Mouse (Mus musculus) adipocyte (in vitro differentiated cells): ENCODE measurements around the gene Tmtc4.

Experiments used
- DNase-seq: peaks from one replicate; pipeline ENCODE4 v3.0.0-alpha.2; 2016; ENCODE audit warnings: low spot score

Tmtc4 gene

DNA sequence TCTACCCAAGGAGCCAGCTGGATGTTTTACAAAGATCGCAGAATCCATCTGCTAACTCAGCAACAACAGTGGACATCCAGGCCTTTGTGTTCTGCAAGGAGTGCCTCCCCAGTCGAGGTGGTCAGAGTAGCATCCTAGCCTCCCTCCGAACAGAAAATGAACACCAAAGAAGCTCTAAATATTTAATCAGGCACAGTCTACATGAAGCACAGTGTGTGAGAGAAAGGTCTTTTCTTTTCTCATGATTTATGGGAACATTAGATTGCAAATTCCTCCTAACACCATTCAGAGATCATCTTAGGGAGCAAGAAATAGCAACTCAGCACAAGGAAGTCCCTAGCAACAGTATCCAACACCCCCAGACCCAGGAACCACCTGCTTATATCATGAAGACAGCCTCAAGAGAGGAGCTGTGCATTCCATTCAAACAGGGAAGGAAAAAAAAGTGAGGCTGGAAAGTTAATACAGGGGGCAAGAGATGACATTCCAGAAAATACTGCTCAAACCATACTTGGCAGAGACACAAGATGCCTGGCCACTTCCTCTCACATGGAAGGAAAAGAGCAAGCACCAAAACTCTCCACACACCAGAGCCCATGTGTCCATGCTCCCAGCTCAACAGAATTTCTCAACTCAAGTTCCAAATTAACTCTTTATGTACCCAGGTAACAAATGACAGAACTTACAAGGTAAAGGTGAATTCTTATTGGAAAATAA, 8.8 kb downstream of the Tmtc4 start:
- DNase-seq: no peak

DNA sequence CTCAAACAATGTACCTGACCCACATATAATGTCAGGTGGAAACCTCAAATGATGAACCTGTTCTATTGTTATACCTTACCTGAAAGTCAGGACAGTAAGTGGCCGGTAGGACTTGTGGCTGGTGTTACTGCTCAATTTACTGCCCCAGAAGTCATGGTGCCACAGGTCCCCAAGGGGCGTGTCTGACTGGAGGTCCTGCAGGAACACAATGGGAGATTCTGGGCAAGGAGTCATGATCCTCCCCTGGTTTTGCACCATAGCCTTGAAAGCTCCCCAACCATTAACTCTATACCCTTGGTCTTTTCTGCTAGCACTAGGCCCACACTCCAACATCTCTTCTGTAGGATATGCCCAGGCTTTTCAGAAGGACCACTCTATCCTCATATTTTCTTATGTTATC, 10.7 kb downstream of the Tmtc4 start:
- DNase-seq: no peak

DNA sequence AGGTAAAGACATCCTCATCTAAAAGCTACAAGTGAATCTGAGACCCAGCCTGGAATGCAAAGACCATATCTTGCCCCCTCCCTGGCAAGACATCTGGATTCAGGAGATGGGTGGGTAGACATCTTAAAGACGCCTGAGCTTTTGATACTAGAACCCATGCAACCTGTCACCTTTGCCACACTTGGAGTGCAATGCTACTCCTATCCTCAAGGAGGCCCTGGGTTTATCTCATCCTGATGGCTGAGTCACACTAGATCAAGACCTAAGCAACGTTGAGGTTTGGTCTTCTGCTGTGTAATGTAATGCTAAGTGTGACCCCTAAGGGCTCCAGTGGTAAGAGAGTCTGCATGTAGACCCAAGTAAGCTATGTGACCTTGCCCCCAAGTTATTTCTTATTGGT, 15.8 kb downstream of the Tmtc4 start:
- DNase-seq: no peak

DNA sequence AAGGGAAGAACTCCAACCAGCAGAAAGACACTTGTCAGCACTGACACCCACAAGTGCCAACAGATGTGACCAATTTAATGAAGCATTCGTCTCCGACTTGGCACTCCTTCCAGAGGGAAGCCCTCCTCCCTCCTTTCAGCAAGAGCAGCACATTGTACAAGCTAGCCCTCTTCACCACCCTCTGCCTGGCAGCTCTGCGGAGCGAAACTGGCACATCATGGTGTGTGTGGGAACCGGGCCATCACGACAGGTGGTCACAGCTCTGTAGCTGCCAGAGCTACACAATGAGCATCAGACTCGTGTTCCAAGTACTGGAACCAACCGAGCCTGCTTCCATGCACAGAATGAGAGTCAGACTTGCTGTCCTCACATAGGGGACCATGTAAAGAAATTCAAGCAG, 25.9 kb downstream of the Tmtc4 start:
- DNase-seq: no peak

DNA sequence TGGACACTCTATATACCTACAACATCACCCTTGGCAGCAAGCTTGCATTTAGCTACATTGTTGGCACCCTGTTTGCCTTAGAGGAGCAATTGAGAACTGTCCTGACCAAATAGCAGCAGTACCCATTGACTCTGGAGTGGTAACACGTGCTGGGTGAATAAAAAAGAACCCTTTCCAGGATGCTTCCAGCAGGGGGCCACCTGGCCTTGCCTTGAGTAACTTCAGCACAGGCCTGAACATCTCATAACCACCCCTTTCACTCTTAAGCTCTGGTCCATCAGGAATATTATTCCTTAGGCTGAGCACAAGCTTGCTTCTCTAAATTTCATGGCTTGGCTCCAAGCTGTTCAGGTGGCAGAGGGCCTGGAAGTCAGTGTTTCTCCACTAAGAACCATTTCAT, 30.5 kb downstream of the Tmtc4 start:
- peak; percentile 79 for DNase-seq

DNA sequence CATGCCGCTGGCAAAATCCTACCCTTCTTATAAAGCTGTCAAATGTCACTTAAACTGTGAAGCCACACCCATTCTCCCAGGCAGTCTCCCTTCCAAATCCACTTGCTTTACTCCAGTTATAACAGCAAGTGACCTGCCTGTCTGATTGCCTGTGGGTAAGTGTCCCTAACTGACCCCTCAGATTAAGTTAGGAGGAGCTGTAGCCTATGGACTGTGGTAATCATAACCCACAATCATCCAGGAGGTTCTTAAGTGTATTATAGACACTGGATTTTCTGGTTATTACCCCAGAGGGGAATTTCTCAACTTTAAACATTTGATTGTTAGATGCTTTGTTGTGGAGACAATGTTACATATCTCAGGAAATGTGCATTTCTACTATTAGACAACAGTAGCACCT, 31.3 kb downstream of the Tmtc4 start:
- no peak for DNase-seq

DNA sequence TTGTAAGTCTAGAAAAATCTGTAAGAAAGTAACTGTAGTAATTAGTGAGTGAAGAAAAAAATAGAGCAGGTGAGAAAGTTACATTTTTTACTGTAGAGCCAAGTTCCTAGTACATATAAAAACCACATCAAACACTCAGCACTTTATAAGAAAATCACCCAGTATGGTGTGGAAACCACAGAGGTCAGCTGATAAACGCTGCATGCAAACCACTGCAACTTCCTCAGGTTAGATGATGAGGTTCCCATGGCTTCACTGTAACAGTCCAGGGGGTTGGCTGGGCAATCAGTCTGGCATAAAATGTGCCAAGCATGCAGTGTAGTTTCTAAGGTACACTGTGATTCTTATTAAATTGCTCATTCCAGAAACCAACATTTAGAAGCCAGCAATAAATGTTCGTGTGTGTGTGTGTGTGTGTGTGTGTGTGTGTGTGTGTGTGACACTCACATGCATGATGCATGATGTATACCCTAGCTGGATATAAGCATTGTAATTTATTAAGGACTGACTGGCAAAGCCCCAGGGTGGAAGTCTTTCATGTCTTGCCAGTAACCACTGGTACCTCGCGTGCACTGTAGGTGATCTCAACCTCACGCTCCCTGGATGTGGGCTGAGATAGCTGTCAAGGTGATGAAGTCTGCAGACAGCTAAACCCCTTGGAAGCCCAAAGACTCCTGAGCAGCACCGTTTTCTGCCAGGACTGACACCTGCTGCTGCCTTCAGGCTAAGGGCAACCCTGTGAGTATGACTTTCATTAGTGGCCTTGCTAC, 32.0 kb downstream of the Tmtc4 start:
- no peak for DNase-seq

DNA sequence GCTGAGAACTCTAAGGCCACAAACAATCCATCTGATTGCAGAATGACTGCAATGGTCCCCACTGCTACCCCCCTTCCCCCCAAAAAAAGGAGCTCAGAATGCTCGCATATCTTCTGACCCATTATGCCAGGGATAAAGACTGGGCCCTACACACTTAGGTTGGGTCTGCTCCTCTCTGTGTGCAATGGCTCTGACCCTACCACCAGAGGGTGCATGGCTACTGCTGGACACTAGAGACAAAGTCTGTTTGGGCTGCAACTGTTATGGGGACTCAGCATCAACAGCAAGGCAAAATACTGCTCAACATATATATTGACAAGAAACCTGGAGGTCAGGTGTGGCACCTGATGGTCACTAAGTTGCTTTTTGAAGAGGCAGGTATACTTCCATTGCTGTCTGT, 32.9 kb downstream of the Tmtc4 start:
- DNase-seq: peak; percentile 11

DNA sequence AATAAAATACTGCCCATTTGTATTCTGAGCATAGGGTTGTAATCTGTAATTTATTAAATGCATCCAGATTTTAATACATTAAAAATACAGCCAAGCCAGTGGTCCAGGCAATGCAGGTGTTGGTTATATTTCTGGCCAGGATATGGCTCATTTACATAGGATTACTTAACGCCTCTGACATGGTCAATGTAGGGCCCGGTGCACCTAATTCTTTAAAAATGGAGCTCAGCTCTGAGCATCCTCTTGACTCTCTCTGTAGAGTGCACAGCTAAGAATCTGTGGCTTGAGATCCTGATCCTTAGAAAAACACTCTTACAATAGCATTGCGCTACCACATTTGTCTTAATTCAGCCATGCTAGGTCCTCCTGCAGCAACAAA, 40.4 kb downstream of the Tmtc4 start:
- no peak for DNase-seq

DNA sequence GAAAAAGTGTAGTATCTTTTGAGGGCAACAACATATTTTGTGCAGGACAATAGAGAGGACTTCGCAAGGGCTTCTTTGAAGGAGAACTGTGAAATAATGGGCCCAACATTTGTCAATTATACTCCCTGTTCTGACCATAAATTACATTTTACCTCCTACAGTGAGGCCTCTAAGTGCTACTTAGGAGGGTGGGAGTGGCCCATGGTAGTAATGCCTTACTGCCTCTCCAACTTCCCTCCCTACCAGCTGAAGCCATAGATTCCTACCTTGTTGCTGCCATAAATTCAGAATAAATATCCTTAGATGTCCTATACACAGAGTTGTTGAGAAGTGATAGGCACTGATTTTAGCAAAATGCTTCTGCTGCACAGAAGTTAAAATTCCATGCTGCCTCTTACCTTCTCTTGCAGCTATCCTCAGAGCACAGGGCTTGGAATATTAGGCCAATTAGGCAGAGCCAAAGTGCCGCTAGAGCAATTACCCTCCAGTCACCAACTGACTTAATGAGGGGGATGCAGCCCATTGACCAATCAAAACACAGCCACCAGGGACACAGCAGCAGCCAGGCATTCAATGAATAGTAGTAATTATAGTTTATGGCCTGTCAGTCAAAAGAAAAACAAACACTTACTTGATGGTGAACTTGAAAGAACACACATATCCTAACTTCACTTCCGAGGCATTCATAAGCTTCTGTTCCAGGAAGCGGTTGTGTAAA, 40.9 kb downstream of the Tmtc4 start:
- no peak for DNase-seq

DNA sequence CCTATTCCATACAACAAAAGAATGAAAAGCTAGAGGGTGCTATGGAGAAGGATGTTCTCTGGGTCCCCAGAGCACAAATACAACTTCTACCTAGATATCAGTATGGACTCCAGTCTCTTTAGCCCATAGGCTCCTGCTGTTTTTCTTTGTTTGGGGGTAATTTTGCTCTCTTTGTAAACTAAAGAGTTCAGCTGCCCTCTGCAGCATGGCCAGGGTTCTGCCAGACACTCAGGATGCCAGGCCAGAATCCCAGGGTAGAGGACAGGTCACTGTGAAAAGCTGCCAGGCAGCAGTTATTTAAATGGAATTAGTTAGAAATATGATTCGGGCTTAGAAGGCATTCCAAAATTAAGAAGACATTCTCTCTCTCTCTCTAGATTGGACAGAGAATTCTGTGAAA, 47.4 kb downstream of the Tmtc4 start:
- DNase-seq: peak; percentile 14

DNA sequence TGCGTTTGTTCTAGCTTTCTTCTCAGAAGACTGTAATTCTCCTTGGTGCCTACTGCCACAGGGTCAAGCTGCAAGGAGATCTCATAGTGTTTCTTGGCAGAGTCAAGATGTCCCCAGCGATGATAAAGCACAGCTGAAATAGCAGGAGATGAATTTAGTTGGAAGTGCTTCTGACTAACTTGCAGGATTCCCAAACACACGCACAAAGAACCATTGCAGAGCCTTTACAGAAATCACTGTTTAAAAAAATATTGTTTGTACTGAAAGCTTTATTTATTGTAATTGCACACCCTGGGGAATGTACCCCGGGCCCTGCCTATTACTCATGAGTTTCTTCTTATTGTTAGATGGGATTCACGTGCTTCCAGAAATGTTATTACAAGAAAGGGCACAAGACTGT, 63.8 kb downstream of the Tmtc4 start:
- peak; percentile 13 for DNase-seq

DNA sequence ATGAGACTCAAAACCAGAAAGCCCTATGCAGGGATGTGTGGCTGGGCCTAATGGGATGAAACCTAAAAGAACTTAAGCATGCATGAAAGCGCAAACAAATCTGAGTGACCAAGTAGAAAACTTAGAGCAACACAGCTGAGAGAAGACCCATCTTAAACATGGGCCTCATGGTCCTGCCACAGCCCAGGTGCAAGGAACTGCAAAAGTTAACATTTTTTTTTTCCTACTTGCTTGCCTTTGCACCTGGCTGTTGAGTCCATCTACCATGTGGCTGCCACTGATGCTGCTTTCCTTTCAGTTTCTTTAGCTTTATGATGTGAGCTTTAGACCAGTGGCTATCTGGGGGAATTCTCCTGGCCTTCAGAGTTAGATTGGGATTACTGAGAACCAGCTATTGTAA, 66.2 kb downstream of the Tmtc4 start:
- no peak for DNase-seq

DNA sequence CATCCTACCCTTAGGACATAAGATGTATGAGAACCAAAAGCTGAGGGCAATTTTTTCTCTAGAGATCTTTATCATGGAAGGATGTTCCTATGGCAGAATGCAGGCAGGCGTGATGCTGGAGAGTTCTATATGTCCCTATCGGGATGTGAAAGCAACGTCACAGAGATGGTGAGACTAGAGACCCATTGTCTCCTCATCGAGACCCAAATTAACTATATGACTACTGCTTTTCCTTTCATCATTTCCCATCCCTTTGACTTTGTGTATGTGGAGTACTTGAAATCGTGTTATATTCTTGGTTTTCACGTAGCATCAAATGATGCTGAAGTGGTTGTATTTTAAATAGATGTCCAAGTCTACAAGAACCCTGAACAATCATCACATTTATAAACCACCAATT, 70.2 kb downstream of the Tmtc4 start, which contains the start of gene Ggact:
Gene Ggact, minus strand, starts transcription at position 101 of the 400 bp plus-strand sequence.
- no peak for DNase-seq

DNA sequence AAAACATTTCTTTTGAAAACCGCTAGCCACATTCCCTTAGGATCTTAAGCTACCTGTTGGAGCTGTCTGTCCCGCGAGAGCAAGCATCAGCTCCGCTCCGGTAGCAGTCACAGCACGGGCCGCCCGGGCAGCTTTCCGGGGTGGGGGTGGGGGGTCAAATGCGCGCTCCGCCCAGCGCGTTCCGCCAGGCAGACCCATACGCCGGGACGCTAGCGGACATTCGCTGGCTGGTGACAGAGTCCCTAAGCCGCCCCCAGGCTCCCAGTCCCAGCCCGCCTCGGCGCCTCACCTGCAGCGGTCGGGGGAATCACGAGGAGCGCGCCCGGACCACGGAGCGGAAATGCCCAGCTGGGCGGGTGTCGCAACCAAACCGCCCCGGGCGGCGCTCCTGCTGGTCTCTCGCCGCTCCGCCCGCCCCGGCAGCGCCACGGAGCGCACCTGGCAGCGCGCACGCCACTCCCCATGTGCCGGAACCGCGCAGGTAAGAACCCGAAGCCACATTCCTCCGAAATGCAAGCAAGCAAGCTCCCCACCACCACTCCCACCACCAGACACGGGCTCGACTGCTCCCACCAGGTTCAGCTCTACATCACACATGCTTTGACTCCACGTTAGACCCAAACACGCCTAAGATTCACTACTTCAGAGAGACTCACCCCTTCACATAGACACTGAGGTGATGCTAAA, 70.9 kb downstream of the Tmtc4 start:
- DNase-seq: peak; percentile 64

DNA sequence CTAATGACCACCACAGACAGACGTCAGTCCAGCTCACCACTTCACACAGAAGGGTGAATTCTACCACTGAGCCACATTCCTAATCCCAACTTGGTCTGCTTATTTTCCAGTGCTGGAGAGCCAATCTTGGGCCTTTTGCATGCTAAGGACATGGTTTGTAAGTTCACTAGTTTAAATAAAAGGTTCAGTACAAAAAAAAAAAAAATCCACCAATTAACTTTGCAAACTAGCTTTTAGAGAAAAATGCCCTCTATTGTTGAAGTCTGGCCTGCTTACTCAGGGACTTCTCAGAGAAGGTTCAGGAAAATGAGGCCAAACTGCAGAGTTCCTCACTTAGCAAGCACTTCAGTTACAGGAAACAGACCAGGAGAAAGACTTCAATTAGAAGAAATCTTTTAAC, 71.7 kb downstream of the Tmtc4 start:
- peak; percentile 18 for DNase-seq

DNA sequence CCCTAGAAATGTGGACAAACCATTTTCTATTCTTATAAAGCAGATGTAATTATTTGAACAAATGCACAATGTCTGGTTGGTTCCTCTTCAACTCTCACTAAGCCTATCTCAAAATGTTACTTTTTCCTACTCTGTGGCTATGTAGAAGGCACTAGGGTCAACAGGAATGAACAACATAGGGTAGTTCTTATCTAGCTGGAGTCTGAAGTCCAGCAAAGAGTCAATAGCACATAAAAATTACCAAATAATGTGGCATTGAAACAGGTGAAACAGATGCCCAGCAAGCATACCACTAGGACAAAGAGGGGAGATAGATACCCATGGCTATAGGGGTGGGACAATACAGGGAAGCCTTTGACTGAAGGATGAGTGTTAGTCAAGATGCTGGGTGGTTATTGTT, 72.6 kb downstream of the Tmtc4 start:
- DNase-seq: no peak

DNA sequence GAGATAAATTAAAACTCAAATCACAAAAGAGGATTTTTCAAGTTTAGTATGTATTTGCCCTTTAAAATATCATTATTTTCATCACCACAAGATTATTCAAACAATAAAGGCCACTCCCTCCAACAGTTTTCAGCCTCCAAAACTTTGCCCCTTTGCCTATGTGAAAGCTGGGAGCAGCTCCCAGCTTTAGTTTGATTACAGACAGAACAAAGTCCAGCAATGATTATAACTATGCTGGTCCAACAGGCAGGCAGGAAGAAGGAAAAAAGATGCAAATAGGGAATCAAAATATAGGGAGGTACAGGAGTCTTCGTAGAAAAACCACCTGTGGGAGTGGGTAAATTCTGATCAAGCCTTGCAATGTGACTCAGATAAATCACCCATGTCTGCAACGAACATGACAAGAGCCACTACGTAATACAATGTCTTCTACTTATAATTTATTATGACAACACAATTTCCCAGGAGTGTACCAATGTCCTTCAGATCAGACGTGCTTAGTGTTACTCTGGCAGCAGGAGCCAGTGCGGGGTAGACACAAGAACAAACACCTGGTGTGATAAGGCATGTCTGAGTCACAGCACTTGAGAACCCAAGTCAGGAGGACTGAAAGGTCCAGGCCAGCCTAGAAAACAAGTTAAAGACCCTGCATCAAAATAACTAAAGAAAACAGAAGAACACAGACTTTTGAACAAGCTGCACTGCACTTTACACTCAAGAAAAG, 74.3 kb downstream of the Tmtc4 start:
- no peak for DNase-seq

DNA sequence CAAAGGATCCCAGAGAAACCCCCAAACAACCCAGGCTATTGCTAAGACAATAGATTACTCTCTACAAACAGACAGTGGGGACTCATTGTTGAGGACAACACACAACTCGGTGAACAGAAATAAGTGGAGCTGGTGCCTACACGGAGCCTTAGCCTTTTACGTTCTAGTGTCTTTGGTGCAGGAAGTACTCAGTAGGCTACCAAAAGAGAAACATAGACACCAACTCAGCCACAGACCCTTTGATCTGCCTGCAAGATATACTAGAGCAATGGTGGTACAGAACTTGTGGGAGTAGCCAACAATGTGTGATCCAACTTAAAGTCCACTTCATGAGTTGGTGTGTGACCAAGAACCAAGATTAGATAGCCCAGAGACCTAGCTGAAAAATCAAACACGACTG, 75.8 kb downstream of the Tmtc4 start:
- no peak for DNase-seq

DNA sequence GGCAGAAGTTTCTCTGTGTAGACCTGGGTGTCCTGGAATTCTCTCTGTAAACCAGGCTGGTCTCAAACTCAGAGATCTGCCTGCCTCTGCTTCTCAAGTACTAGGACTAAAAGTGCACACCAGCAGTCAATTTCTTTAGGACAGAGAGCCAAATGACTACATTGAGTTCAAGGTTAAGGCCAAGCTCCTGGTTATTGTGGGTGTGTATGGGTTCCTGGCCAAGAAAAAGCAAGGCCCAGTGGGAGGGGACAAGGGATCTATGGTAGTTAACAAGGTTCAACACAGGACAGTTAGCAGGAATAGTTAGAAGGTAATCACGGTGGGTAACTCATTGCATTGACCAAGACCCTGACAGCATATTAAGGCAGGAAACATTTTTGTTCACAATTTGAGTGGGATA, 78.8 kb downstream of the Tmtc4 start:
- no peak for DNase-seq

DNA sequence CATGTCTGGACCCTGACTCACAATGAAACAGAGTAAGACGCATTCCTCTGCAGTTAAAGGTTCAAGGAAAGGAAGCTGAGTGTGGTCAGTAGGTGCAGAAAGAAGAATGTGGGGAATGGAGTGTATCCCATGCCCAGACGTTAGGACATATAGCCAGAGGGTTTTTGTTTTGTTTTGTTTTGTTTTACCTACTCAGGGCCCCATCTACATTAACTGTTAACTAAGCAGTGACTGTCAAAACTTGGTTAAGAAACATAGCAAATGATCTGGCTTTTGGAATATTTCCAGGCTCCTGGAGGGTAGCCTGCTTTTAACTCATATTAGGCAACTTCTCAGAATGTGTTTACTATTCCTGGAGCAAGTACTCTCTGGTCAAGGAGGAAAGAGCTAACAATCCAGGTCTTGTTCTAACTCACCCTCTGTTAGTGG, 79.9 kb downstream of the Tmtc4 start:
- peak; percentile 88 for DNase-seq

DNA sequence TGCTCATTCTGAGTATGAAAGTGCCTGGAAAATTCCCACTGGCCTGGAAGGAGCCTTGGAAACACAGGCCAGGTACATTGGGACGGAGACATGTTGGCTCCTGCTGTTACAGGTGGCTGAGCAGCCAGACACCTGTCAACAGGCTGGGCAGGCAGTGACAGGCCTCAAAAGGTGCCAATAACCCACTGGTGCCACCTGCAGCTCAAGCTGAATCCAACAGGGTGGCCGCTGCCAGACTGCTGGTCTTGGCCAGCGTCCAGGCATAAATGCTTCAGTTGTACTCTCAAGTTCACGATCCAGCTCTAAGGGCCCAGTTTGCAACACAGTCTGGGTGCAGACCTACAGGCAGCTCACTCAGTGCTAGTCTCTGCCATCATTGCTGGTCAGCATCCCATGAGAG, 81.0 kb downstream of the Tmtc4 start:
- DNase-seq: peak; percentile 88
